Mouse (Mus musculus) megakaryocyte, embryonic 14.5 days (primary cell): ENCODE measurements around the gene Pecr.

Source experiments
- FLI1 ChIP-seq: IDR thresholded peaks from 2 replicates; pipeline ENCODE4 v1.6.1; 2012; ENCODE audit warnings: low read length, inconsistent platforms, mixed read lengths
- GATA1 ChIP-seq: IDR thresholded peaks from 3 replicates; pipeline ENCODE4 v1.6.1; 2012; ENCODE audit warnings: mixed read lengths, low read length, inconsistent platforms, borderline replicate concordance

GRCm38 (mm10) chr1:72278085-72278484, 6.0 kb downstream of the Pecr start:
- TF ChIP-seq GATA1 (no peak), FLI1 (no peak)
